Comparison of ENCODE assay signal across 8 mouse cellular contexts in the genomic region with DNA sequence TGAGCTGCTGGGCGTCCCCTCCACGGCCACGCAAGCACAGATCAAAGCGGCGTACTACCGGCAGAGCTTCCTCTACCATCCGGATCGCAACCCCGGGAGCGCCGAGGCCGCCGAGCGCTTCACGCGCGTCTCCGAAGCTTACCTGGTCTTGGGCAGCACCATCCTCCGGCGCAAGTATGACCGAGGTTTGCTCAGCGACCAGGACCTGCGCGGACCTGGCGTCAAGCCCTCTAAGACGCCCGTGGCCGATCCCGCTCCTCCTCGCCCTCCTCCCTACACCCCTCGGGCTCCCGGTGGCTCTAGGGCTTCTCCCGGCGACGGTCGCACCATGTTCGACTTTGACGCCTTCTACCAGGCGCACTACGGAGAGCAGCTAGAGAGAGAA. TPM values are rescaled to one million over a fixed set of nuclear protein-coding genes. Genes with fewer than 3 reads are reported as not detected.
DNase-seq lines count a peak whose midpoint lies in the region; ATAC-seq and TF ChIP-seq lines count a peak whose summit lies in the region.

No protein-coding gene starts in this region.

- no peaks in the 10 kb centered on the region for H3K27me3 ChIP-seq in heart, embryonic 16.5 days (ENCODE audit: control insufficient read depth, insufficient read depth, low read length)
- H3K27me3 ChIP-seq in forebrain, postnatal 0 days (ENCODE audit: insufficient read depth, low read length): no peaks in the 10 kb centered on the region

- no peaks in the 10 kb centered on the region for H3K9me3 ChIP-seq in heart, embryonic 16.5 days (replicated peaks; ENCODE audit: control insufficient read depth, low read length)
- no peaks in the 10 kb centered on the region for H3K9me3 ChIP-seq in forebrain, postnatal 0 days (ENCODE audit: low read length)

- ATAC-seq in heart, embryonic 16.5 days (replicated peaks; ENCODE audit: extremely low read depth, insufficient read depth, low FRiP score): peak; percentile 37
- ATAC-seq in activated CD4-positive, CD25-positive, alpha-beta regulatory T cell, adult 4 months: peak; percentile 68
- ATAC-seq in forebrain, postnatal 0 days: peak; percentile 50
- ATAC-seq in megakaryocyte, adult 5-6 weeks (ENCODE audit: poor library complexity, severe bottlenecking): peak; percentile 59; the same call in 1 of the 2 replicates

- H3K4me1 ChIP-seq in heart, embryonic 16.5 days (ENCODE audit: control insufficient read depth, insufficient read depth, low read length): peaks cover 14% of the 10 kb centered on the region
- H3K4me1 ChIP-seq in forebrain, postnatal 0 days (ENCODE audit: insufficient read depth): peaks cover 15% of the 10 kb centered on the region

- peak overlapping the region; percentile 95 for H3K4me2 ChIP-seq in heart, embryonic 16.5 days (ENCODE audit: low read depth, low read length)
- peak overlapping the region; percentile 94 for H3K4me2 ChIP-seq in forebrain, postnatal 0 days (ENCODE audit: low read depth)

- no peak for DNase-seq in heart, adult 9 months (ENCODE audit: low spot score in 2 of 2)
- no peak for DNase-seq in forebrain, postnatal 0 days
- no peak for DNase-seq in urinary bladder, postnatal 10 days (ENCODE audit: low spot score)
- no peak for DNase-seq in adrenal gland, postnatal 36 days
- DNase-seq in layer of hippocampus, postnatal 25 days (ENCODE audit: extremely low spot score in 1 of 2, low spot score in 1 of 2): no peak

- WGBS in heart, embryonic 16.5 days: under 1% methylated on average over 40 of the region's 40 CpGs
- 1% methylated on average over 40 of the region's 40 CpGs for WGBS in forebrain, postnatal 0 days

- peaks cover 17% of the 10 kb centered on the region for H3K36me3 ChIP-seq in heart, embryonic 16.5 days (ENCODE audit: control insufficient read depth, insufficient read depth)
- H3K36me3 ChIP-seq in forebrain, postnatal 0 days (ENCODE audit: insufficient read depth): peaks cover 31% of the 10 kb centered on the region

- peak overlapping the region; percentile 73 for H3K4me3 ChIP-seq in heart, embryonic 16.5 days (ENCODE audit: low read length)
- H3K4me3 ChIP-seq in forebrain, postnatal 0 days (ENCODE audit: low read depth, low read length): peak overlapping the region; percentile 74

- peak overlapping the region; percentile 64 for H3K27ac ChIP-seq in heart, embryonic 16.5 days (ENCODE audit: low read length)
- peak overlapping the region; percentile 67 for H3K27ac ChIP-seq in forebrain, postnatal 0 days (ENCODE audit: low read depth, low read length)

- TF ChIP-seq CTCF in forebrain, postnatal 0 days (IDR thresholded peaks at IDR 0.05; ENCODE audit: low read depth): no peak

- peak overlapping the region; percentile 87 for H3K9ac ChIP-seq in heart, embryonic 16.5 days (ENCODE audit: low read length)
- H3K9ac ChIP-seq in forebrain, postnatal 0 days: peak overlapping the region; percentile 82

RNA-seq across cellular contexts. Expression of gene Dnajc30, which starts 0.4 kb away (rescaled TPM):
- polyA plus RNA-seq in heart, embryonic 16.5 days (2015; fragmentation: Nextera tagmentation; extraction: Ambion mirVana): 28.8 and 30.9 TPM in 2 replicates
- 10 to 100 TPM; 27.4 to 30.4 TPM for polyA plus RNA-seq in activated CD4-positive, CD25-positive, alpha-beta regulatory T cell, adult 4 months (2017; shearing (Covaris generic))
- 11.8 and 14.6 TPM in 2 replicates for total RNA-seq in forebrain, postnatal 0 days (2014; rRNA removed)
- 50.1 and 52.3 TPM in 2 replicates for polyA plus RNA-seq in forebrain, postnatal 0 days (2015; fragmentation: Nextera tagmentation; extraction: Ambion mirVana)
- total RNA-seq in megakaryocyte, adult 5-6 weeks (2015): 15.5 and 16.3 TPM in 2 replicates
- 3.5 and 10.0 TPM in 2 replicates for total RNA-seq in megakaryocyte, adult 5-6 weeks (2017)
- total RNA-seq in adrenal gland, postnatal 36 days (2021): 10 to 100 TPM; 28.1 to 34.6 TPM
- total RNA-seq in layer of hippocampus, postnatal 25 days (2021): 10 to 100 TPM; 43.7 TPM

RNA-seq across cellular contexts. Expression of gene Bud23, which starts 0.4 kb away (rescaled TPM):
- polyA plus RNA-seq in heart, embryonic 16.5 days (2015; fragmentation: Nextera tagmentation; extraction: Ambion mirVana): 59.7 and 70.4 TPM in 2 replicates
- polyA plus RNA-seq in activated CD4-positive, CD25-positive, alpha-beta regulatory T cell, adult 4 months (2017; shearing (Covaris generic)): 10 to 100 TPM; 60.3 to 84.8 TPM
- 72.1 and 92.3 TPM in 2 replicates for total RNA-seq in forebrain, postnatal 0 days (2014; rRNA removed)
- 68.0 and 69.6 TPM in 2 replicates for polyA plus RNA-seq in forebrain, postnatal 0 days (2015; fragmentation: Nextera tagmentation; extraction: Ambion mirVana)
- total RNA-seq in megakaryocyte, adult 5-6 weeks (2015): 29.4 and 34.2 TPM in 2 replicates
- total RNA-seq in megakaryocyte, adult 5-6 weeks (2017): 24.2 and 27.6 TPM in 2 replicates
- 10 to 100 TPM; 51.7 to 57.7 TPM for total RNA-seq in adrenal gland, postnatal 36 days (2021)
- 10 to 100 TPM; 48.7 to 51.6 TPM for total RNA-seq in layer of hippocampus, postnatal 25 days (2021)

RNA-seq across cellular contexts. Expression of gene Vps37d, which starts 13.7 kb away (rescaled TPM):
- polyA plus RNA-seq in heart, embryonic 16.5 days (2015; fragmentation: Nextera tagmentation; extraction: Ambion mirVana): 1.8 and 2.4 TPM in 2 replicates
- polyA plus RNA-seq in activated CD4-positive, CD25-positive, alpha-beta regulatory T cell, adult 4 months (2017; shearing (Covaris generic)): not detected
- 71.1 and 74.8 TPM in 2 replicates for total RNA-seq in forebrain, postnatal 0 days (2014; rRNA removed)
- 31.1 and 34.2 TPM in 2 replicates for polyA plus RNA-seq in forebrain, postnatal 0 days (2015; fragmentation: Nextera tagmentation; extraction: Ambion mirVana)
- total RNA-seq in megakaryocyte, adult 5-6 weeks (2015): not detected in 2 replicates
- not detected in 2 replicates for total RNA-seq in megakaryocyte, adult 5-6 weeks (2017)
- total RNA-seq in adrenal gland, postnatal 36 days (2021): 1 to 10 TPM; 1.8 to 3.7 TPM
- 10 to 100 TPM; 30.4 to 32.8 TPM for total RNA-seq in layer of hippocampus, postnatal 25 days (2021)

RNA-seq across cellular contexts. Expression of gene Mlxipl, which starts 25.3 kb away (rescaled TPM):
- 2.2 and 2.4 TPM in 2 replicates for polyA plus RNA-seq in heart, embryonic 16.5 days (2015; fragmentation: Nextera tagmentation; extraction: Ambion mirVana)
- not detected for polyA plus RNA-seq in activated CD4-positive, CD25-positive, alpha-beta regulatory T cell, adult 4 months (2017; shearing (Covaris generic))
- total RNA-seq in forebrain, postnatal 0 days (2014; rRNA removed): 0.76 and 0.77 TPM in 2 replicates
- 0.28 and 1.0 TPM in 2 replicates for polyA plus RNA-seq in forebrain, postnatal 0 days (2015; fragmentation: Nextera tagmentation; extraction: Ambion mirVana)
- total RNA-seq in megakaryocyte, adult 5-6 weeks (2015): 0.05 and 0.31 TPM in 2 replicates
- 0.45 and 0.62 TPM in 2 replicates for total RNA-seq in megakaryocyte, adult 5-6 weeks (2017)
- 10 to 100 TPM; 47.4 to 73.6 TPM for total RNA-seq in adrenal gland, postnatal 36 days (2021)
- total RNA-seq in layer of hippocampus, postnatal 25 days (2021): 1 to 10 TPM; 3.1 to 5.8 TPM

RNA-seq across cellular contexts. Expression of gene Stx1a, which starts 41.1 kb away (rescaled TPM):
- 6.0 and 7.4 TPM in 2 replicates for polyA plus RNA-seq in heart, embryonic 16.5 days (2015; fragmentation: Nextera tagmentation; extraction: Ambion mirVana)
- 10 to 100 TPM; 15.1 to 15.2 TPM for polyA plus RNA-seq in activated CD4-positive, CD25-positive, alpha-beta regulatory T cell, adult 4 months (2017; shearing (Covaris generic))
- total RNA-seq in forebrain, postnatal 0 days (2014; rRNA removed): 152 and 167 TPM in 2 replicates
- 143 and 171 TPM in 2 replicates for polyA plus RNA-seq in forebrain, postnatal 0 days (2015; fragmentation: Nextera tagmentation; extraction: Ambion mirVana)
- total RNA-seq in megakaryocyte, adult 5-6 weeks (2015): 0.09 TPM in 1 of 2 replicates, not detected in the other
- total RNA-seq in megakaryocyte, adult 5-6 weeks (2017): not detected in 2 replicates
- 1 to 10 TPM; 6.8 to 7.7 TPM for total RNA-seq in adrenal gland, postnatal 36 days (2021)
- total RNA-seq in layer of hippocampus, postnatal 25 days (2021): 100 to 1,000 TPM; 113 to 115 TPM

Comparison
In these comparisons a context has a peak if more than half of its experiments do, and no peak if none do; other contexts are left out.
1. RNA of gene Vps37d, which starts 13.7 kb away (total RNA-seq): 71.1 to 74.8 TPM in forebrain, postnatal 0 days and 30.4 to 32.8 TPM in layer of hippocampus, postnatal 25 days; 1.8 to 3.7 TPM in adrenal gland, postnatal 36 days and not detected in megakaryocyte, adult 5-6 weeks; every median in the first group is over 4 times any median in the second.
2. Peak in every context shown above with its lines, with median percentiles within 50 percentile points of each other: ATAC-seq.